Mouse (Mus musculus): Measurements from ENCODE around the gene Nup188. TPM values are rescaled to one million over a fixed set of nuclear protein-coding genes. Genes with fewer than 3 reads are reported as not detected.

Nup188 gene
- polyA plus RNA-seq, 1 experiment, result 53.0 TPM

DNA sequence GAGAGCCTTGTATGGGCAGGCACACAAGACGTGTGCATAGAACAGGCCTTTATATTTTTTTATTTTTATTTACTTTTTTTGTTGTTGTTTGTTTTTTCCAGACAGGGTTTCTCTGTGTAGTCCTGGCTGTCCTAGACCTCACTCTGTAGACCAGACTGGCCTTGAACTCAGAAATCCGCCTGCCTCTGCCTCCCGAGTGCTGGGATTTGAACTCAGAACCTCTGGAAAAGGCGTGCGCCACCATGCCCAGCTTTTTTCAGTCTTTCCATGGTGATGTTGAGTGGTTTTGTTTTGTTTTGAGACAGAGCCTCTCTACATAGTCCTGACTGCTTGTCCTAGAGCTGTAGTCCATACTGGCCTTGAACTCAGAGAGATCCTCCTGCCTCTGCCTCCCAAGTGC, 86.5 kb downstream of the Nup188 start:
- H3K4me1 ChIP-seq (ENCODE audit: control insufficient read depth, insufficient read depth, low read length), result no peaks in the 10 kb centered on the region
- TF ChIP-seq CTCF (IDR thresholded peaks at IDR 0.05; ENCODE audit: borderline replicate concordance, insufficient read depth, low read length) (no peak), POLR2A (IDR thresholded peaks at IDR 0.05; ENCODE audit: low read depth, low read length) (no peak)
- H3K4me3 ChIP-seq (ENCODE audit: insufficient read depth, low read length), result no peak overlapping the region
- no peak overlapping the region for H3K27ac ChIP-seq (ENCODE audit: insufficient read depth, low read length)

GRCm38 (mm10) chr2:30375893-30376292, 89.7 kb downstream of the Nup188 start:
- H3K27ac ChIP-seq (ENCODE audit: insufficient read depth, low read length), result no peak overlapping the region
- H3K4me3 ChIP-seq (ENCODE audit: insufficient read depth, low read length), result no peak overlapping the region
- TF ChIP-seq POLR2A (IDR thresholded peaks at IDR 0.05; ENCODE audit: low read depth, low read length), result no peak
- TF ChIP-seq CTCF (IDR thresholded peaks at IDR 0.05; ENCODE audit: borderline replicate concordance, insufficient read depth, low read length), result no peak
- no peaks in the 10 kb centered on the region for H3K4me1 ChIP-seq (ENCODE audit: control insufficient read depth, insufficient read depth, low read length)

GRCm38 (mm10) chr2:30377721-30378120, 91.5 kb downstream of the Nup188 start:
- no peak for TF ChIP-seq POLR2A (IDR thresholded peaks at IDR 0.05; ENCODE audit: low read depth, low read length)
- no peak for TF ChIP-seq CTCF (IDR thresholded peaks at IDR 0.05; ENCODE audit: borderline replicate concordance, insufficient read depth, low read length)

DNA sequence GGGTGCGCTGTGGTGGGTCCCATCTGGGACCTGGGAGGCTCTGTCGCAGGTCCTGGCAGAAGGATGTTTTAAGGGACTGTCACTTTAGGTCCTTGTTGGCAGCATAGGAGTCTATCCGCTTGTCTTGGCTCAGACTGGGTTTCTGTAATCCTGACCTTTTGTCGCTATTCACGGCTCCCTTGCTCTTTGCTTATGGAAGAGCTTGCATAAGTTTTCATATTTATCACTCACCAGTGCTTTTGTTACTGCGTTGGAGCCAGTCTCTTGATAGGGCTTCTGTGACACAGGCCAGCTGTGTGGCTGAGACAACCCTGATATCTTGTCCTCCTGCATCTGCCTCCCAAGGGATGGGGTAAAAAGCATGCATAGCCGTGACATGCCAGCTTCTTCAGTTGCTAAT, 93.1 kb downstream of the Nup188 start:
- no peaks in the 10 kb centered on the region for H3K4me1 ChIP-seq (ENCODE audit: control insufficient read depth, insufficient read depth, low read length)
- H3K27ac ChIP-seq (ENCODE audit: insufficient read depth, low read length), result no peak overlapping the region
- no peak overlapping the region for H3K4me3 ChIP-seq (ENCODE audit: insufficient read depth, low read length)
- TF ChIP-seq POLR2A (IDR thresholded peaks at IDR 0.05; ENCODE audit: low read depth, low read length) (no peak), CTCF (IDR thresholded peaks at IDR 0.05; ENCODE audit: borderline replicate concordance, insufficient read depth, low read length) (no peak)

More at GRCm38 (mm10) chr2:30377721-30378120, 91.5 kb downstream of the Nup188 start:
- no peaks in the 10 kb centered on the region for H3K4me1 ChIP-seq (ENCODE audit: control insufficient read depth, insufficient read depth, low read length)
- no peak overlapping the region for H3K27ac ChIP-seq (ENCODE audit: insufficient read depth, low read length)
- H3K4me3 ChIP-seq (ENCODE audit: insufficient read depth, low read length), result no peak overlapping the region

DNA sequence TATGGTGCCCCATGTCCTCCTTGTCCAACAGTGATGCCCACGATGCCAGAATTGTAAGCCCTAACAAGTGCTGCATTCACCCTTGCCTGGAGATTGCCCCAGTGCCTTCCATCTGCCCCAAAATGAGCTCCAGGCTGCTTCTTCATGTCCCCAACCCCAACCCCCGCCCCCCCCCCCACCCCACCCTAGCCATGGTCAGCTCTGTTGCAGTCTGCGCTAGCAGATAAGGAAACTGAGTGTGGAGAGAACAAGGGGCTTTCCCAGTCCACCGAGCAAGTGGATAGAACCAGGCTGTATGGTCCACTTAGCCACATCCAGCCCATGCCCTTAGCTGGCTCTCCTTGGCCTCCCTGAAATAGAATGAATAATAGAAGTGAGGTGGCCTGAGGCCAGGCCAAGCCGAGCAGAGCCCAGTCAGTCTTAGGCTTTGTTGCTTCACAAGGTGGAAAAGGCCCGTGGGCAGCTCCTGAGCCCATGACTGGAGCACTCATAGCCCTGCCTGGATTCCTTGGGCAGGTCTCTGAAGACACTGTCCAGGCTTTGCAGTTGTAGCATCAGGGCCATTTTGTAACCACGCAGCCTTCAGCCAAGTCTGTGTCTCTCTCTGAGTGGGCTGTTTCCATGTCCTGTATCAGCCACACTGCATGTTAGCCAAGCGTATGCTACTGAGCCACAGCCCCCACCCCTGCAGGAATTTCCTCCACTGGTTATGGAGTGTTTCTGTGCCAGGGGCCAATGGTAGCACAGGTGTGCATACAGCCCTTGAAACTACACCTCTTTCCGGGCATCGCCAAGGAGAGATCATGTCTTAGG, 94.6 kb downstream of the Nup188 start:
- no peak for TF ChIP-seq POLR2A (IDR thresholded peaks at IDR 0.05; ENCODE audit: low read depth, low read length)
- no peak for TF ChIP-seq CTCF (IDR thresholded peaks at IDR 0.05; ENCODE audit: borderline replicate concordance, insufficient read depth, low read length)
- Histone ChIP-seq H3K27ac (ENCODE audit: insufficient read depth, low read length) (no peak overlapping the region), H3K4me1 (ENCODE audit: control insufficient read depth, insufficient read depth, low read length) (no peaks in the 10 kb centered on the region), H3K4me3 (ENCODE audit: insufficient read depth, low read length) (no peak overlapping the region)

GRCm38 (mm10) chr2:30381377-30381725, 95.2 kb downstream of the Nup188 start:
- Histone ChIP-seq H3K4me3 (ENCODE audit: insufficient read depth, low read length) (no peak overlapping the region), H3K27ac (ENCODE audit: insufficient read depth, low read length) (no peak overlapping the region), H3K4me1 (ENCODE audit: control insufficient read depth, insufficient read depth, low read length) (no peaks in the 10 kb centered on the region)
- TF ChIP-seq POLR2A (IDR thresholded peaks at IDR 0.05; ENCODE audit: low read depth, low read length), result no peak
- TF ChIP-seq CTCF (IDR thresholded peaks at IDR 0.05; ENCODE audit: borderline replicate concordance, insufficient read depth, low read length), result no peak

DNA sequence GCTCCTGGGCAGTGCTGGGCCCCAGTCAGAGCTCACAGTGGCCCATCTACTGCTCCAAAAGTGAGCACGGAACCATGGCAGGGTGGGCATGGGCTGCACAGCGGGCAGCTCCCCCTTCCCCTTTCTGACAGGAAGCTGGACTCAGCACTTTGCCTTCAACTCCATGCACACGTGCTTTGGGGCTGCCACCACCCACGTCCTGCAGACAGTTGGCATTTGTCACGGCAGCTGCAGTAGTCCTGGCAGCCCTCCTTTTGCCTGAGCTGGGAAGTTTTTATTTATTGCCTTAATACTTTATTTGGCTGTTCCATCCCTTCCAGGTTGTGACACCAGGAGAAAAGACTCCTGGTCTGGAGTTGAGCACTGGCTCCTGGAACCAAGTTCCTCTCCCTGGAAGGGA, 98.6 kb downstream of the Nup188 start:
- Histone ChIP-seq H3K4me3 (ENCODE audit: insufficient read depth, low read length) (no peak overlapping the region), H3K27ac (ENCODE audit: insufficient read depth, low read length) (no peak overlapping the region), H3K4me1 (ENCODE audit: control insufficient read depth, insufficient read depth, low read length) (no peaks in the 10 kb centered on the region)
- TF ChIP-seq POLR2A (IDR thresholded peaks at IDR 0.05; ENCODE audit: low read depth, low read length), result no peak
- TF ChIP-seq CTCF (IDR thresholded peaks at IDR 0.05; ENCODE audit: borderline replicate concordance, insufficient read depth, low read length), result no peak

- Histone ChIP-seq H3K27ac (ENCODE audit: insufficient read depth, low read length) (no peak overlapping the region), H3K4me3 (ENCODE audit: insufficient read depth, low read length) (no peak overlapping the region), H3K4me1 (ENCODE audit: control insufficient read depth, insufficient read depth, low read length) (no peaks in the 10 kb centered on the region)
- TF ChIP-seq POLR2A (IDR thresholded peaks at IDR 0.05; ENCODE audit: low read depth, low read length), result no peak
- no peak for TF ChIP-seq CTCF (IDR thresholded peaks at IDR 0.05; ENCODE audit: borderline replicate concordance, insufficient read depth, low read length)
Measured at GRCm38 (mm10) chr2:30385591-30385990, 99.4 kb downstream of the Nup188 start.

DNA sequence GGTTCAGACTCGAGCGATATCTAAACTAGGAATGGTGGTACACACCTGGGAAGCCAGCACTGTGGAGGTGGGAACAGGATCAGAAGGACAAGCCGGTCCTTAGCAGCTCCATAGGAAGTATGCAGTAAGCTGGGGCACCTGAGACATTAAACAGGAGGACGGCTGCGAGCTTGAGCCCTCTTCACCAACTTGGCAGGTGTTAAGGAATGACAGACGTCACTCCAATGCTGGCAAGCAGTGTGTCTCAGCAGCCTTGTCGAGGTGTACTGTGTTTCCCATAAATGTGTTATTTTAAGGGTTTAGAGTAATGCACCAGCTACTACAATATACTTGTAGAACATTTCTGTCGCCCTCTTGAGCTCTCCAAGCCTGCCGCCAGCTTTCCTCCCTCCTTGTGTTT, 100.7 kb downstream of the Nup188 start:
- Histone ChIP-seq H3K4me3 (ENCODE audit: insufficient read depth, low read length) (no peak overlapping the region), H3K27ac (ENCODE audit: insufficient read depth, low read length) (no peak overlapping the region), H3K4me1 (ENCODE audit: control insufficient read depth, insufficient read depth, low read length) (no peaks in the 10 kb centered on the region)
- TF ChIP-seq POLR2A (IDR thresholded peaks at IDR 0.05; ENCODE audit: low read depth, low read length) (no peak), CTCF (IDR thresholded peaks at IDR 0.05; ENCODE audit: borderline replicate concordance, insufficient read depth, low read length) (no peak)

DNA sequence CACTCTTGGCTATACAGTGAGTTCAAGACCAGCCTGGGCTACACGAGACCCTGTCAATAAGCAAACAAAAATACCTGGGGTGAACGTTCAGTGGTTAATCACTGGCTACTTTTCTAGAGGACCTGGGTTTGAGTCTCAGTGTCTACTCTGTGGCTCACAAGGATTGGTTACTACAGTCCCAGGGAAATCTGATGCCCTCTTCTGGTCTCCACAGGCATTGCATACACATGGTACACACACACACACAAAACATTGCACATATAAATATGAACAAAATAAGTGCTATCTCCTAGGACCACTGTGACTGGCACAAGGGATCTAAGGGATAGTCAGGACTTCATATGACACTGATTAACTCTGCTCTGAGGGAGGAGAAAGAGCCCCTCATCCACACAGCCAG, 102.8 kb downstream of the Nup188 start:
- TF ChIP-seq CTCF (IDR thresholded peaks at IDR 0.05; ENCODE audit: borderline replicate concordance, insufficient read depth, low read length), result no peak
- TF ChIP-seq POLR2A (IDR thresholded peaks at IDR 0.05; ENCODE audit: low read depth, low read length), result no peak
- H3K27ac ChIP-seq (ENCODE audit: insufficient read depth, low read length), result no peak overlapping the region
- no peak overlapping the region for H3K4me3 ChIP-seq (ENCODE audit: insufficient read depth, low read length)
- peaks cover 3% of the 10 kb centered on the region; the same call in 1 of the 2 replicates for H3K4me1 ChIP-seq (ENCODE audit: control insufficient read depth, insufficient read depth, low read length)

All from embryonic fibroblast, embryonic 13.5 days (primary cell).